Mouse (Mus musculus) olfactory bulb, adult 2 months (tissue): ENCODE results near the gene Golph3l. TPM values are rescaled to one million over a fixed set of nuclear protein-coding genes. Genes with fewer than 3 reads are reported as not detected.

Experiments used
- H3K27ac ChIP-seq: fragments of 200-500 bp; 2 replicates; pipeline ENCODE4 v1.5.1; 2012; ENCODE audit warnings: low read depth, low read length; ENCODE audit not compliant: insufficient read depth
- H3K4me1 ChIP-seq: fragments of 200-500 bp; 2 replicates; pipeline ENCODE4 v1.6.1; 2012; ENCODE audit warnings: low read length; ENCODE audit not compliant: control insufficient read depth, insufficient read depth
- H3K4me3 ChIP-seq: fragments of 200-500 bp; 2 replicates; pipeline ENCODE4 v1.5.1; 2012; ENCODE audit warnings: mild to moderate bottlenecking, low read depth, low read length, moderate library complexity; ENCODE audit not compliant: insufficient read depth
- CTCF ChIP-seq: fragments of 200-500 bp; IDR thresholded peaks from 2 replicates; pipeline ENCODE4 v1.5.1; 2012; ENCODE audit warnings: low read depth, mild to moderate bottlenecking, low read length, moderate library complexity; ENCODE audit not compliant: insufficient read depth
- POLR2A ChIP-seq: fragments of 200-500 bp; IDR thresholded peaks from 2 replicates; pipeline ENCODE4 v1.6.1; 2012; ENCODE audit warnings: mild to moderate bottlenecking, low read depth, low read length, moderate library complexity; ENCODE audit not compliant: insufficient read depth
- WGBS: fragments of 180-500 bp; shearing (Covaris S2); methylation state at CpG from one replicate; pipeline ENCODE4 v1.1.7; 2018; 5-methylcytosine and 5-hydroxymethylcytosine counted together
- polyA plus RNA-seq: library from polyadenylated mRNA; stranded (reverse); fragments of >200 nt; gene quantifications from 2 replicates; pipeline ENCODE4 v1.2.4, GENCODE M21; 2012; ENCODE audit warnings: low replicate concordance; ENCODE audit not compliant: missing spikeins, insufficient read depth, insufficient read length

Gene Golph3l
- polyA plus RNA-seq, 1 experiment: not detected

DNA sequence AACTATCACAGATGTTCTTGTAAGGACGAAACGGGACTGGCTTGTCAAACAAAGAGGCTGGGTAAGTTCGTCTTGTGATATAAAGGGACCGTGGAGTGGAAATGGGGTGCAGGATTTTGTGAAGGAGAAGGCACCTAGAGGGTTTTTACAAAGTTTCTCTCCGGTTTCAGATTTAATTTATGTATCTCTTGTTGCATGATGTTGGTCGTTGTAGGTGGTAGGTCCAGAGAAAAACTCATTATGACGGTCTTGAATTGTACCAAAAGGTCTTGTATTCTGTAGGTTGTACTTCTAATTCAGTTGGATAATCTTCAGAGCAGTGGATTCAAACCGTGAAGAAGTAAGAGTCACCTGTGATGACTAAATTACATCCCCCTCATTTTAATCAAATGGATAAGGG is 71.2 kb downstream of the Golph3l start:
- H3K4me1 ChIP-seq: peaks cover 5% of the 10 kb centered on the region
- TF ChIP-seq POLR2A (no peak), CTCF (no peak)
- WGBS: under 1% methylated on average over 8 of the region's 8 CpGs
- H3K4me3 ChIP-seq: peak overlapping the region; percentile 89
- H3K27ac ChIP-seq: peak overlapping the region; percentile 53

DNA sequence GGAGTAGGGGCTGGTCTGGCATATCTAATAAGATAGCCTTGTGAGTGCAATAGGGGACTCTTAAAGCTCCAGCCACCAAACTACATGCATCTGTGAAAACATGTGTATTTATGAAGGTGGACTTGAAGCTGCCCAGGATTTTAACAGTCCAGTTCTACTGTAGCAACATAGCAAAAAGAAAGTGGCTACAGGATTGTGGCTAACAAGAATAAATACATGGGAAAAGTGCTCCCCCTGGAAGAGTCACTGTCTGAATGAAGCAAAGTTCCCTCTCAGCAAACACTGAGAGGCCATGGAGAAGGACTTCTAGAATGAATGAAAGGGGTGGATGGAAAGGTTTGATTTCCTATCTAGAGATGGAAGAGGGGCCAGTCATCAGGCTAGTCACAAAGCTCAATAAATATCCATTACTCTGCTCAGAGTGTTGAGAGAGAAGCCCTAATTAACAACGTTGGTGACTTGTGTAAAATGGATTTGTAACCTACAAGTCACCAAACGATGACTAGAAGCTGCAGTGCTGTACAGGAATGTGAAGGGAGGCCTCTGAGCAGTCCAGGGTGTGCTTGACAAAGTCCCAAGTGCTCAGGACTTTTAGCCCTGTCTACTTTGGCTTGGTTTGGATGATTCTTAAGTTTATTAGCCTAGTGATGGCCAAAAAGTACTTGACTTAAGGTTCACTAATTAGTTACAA is 72.2 kb downstream of the Golph3l start:
- Histone ChIP-seq H3K4me3 (no peak overlapping the region), H3K4me1 (peaks cover 6% of the 10 kb centered on the region), H3K27ac (no peak overlapping the region)
- WGBS: 5% methylated on average over 2 of the region's 2 CpGs
- TF ChIP-seq POLR2A: no peak
- TF ChIP-seq CTCF: no peak

DNA sequence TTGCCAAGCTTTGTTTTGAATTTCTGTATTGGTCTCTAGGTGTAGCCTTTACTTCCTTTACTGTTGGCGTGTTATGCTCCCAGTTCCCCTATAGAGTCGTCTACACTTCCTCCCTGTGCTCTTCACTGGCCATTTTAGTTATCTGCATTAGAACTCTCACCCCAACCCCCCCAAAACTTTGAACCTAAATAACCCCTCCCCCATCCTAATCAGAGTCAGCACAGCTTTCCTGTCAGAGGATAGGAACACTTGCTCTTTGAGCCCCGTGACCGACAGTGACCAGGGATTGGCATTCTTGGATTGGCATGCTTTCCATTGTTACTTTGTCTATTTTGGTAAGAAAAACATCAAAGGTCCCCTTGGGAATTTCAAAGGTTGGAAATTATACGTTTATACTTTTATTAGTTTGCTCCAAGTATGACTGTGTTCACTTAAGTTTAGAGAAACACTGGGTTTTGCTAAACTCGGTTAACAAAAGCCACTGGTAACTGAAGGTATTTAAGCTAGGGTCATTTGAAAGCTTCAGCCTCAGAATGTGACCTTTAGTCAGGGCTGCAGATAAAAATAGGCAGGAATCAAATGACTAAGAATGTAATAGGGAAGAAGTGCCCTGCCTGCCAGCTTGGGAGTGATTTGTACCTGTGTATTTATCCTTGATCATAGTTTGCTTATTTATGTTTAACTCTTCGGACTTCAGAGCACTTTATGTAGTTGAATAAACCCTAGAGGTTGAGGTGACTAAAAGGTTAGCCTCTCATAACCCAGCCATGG is 73.4 kb downstream of the Golph3l start:
- TF ChIP-seq CTCF (no peak), POLR2A (no peak)
- H3K4me3 ChIP-seq: no peak overlapping the region
- 38% methylated on average over 7 of the region's 7 CpGs for WGBS
- no peak overlapping the region for H3K27ac ChIP-seq
- peaks cover 8% of the 10 kb centered on the region for H3K4me1 ChIP-seq

DNA sequence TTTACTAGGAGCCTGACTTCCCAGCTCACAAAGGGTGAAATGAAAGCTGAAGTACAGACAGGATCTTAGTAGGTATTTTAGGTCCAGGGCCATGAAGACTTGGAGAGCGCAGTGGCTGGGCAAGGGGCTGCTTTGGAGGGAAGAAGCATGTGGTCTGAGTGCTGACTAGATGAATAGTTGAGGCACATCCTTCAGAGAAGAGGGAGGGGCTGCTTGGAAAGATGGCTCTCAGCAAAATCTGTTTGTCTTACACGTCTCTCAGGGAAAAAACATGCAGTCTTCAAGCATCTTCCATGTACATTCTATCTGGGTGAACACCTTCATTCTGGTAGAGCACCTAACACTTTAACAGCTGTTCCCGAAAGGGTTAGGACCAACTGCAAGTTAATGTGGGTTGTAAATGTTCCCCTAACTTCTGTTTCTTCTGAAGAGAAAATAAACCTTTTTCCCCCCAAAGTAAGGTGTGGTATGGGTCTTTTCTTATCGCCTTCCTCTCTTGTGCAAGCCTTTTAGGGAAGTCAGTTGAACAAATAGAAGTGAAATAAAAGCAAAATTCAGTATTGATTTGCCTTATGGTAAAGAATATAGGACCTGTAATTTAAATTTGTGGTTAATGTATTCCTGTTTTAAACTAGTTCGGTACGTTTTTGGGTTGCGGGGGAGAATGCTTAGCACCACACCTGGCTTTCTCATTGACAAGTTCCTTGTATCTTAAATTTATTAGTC is 74.2 kb downstream of the Golph3l start:
- no peak overlapping the region for H3K27ac ChIP-seq

DNA sequence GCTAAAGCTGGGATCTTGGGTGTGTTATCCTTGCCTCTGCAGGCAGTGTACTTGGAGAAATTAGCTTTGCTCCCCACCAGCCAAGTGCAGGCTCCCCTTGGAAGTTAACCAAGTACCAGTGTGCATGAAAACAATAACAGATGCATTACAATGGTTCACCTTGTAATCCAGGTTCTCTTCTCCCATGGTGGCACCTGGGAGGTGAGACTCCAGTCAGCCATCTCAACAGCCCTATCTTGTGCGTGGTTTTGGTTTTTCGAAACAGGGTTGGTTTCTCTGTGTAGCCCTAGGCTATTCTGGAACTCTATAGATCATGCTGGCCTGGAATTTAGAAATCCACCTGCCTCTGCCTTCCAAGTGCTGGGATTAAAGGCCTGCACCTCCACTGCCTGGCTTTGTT is 74.8 kb downstream of the Golph3l start:
- WGBS: 71% methylated on average over 2 of the region's 2 CpGs
- no peak overlapping the region for H3K27ac ChIP-seq
- TF ChIP-seq CTCF (no peak), POLR2A (no peak)
- no peak overlapping the region for H3K4me3 ChIP-seq
- peaks cover 16% of the 10 kb centered on the region for H3K4me1 ChIP-seq

More for the DNA sequence above, 74.2 kb downstream of the Golph3l start:
- no peak overlapping the region for H3K4me3 ChIP-seq
- 67% methylated on average over 7 of the region's 7 CpGs for WGBS
- TF ChIP-seq POLR2A (no peak), CTCF (no peak)
- H3K4me1 ChIP-seq: peaks cover 10% of the 10 kb centered on the region

DNA sequence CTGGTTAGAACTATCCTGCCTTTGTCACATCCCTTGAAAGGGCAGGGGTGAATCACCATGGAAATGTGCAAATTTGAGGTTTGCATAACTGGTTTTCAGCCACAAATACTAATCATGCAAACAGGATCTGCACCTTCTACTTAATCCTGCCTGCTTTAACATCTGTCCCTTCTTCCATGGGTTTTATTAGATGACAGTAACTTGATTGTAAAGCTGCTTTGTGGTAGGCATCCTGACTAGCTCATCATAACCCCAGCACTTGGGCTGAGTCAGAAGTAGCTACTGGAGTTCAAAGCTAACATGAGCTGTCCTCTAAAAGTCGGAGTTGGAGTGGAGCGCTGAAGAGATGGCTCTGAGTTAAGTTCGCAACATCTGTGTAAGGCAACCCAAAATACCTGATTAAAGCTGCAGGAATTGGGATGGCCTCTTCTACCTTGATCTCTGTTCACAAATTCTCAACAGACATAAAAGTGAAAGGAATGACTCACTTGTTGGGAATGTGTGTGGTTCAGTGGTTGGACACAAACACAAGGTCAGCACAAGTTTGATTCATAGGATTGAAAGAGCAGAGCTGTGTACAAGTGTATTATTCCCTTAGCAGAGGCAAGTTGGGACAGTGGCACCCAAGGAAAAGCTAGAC is 75.4 kb downstream of the Golph3l start:
- Histone ChIP-seq H3K27ac (peak overlapping the region; percentile 48; the same call in 1 of the 2 replicates), H3K4me1 (peaks cover 18% of the 10 kb centered on the region), H3K4me3 (no peak overlapping the region)
- WGBS: 72% methylated on average over 3 of the region's 3 CpGs
- TF ChIP-seq CTCF (no peak), POLR2A (no peak)

DNA sequence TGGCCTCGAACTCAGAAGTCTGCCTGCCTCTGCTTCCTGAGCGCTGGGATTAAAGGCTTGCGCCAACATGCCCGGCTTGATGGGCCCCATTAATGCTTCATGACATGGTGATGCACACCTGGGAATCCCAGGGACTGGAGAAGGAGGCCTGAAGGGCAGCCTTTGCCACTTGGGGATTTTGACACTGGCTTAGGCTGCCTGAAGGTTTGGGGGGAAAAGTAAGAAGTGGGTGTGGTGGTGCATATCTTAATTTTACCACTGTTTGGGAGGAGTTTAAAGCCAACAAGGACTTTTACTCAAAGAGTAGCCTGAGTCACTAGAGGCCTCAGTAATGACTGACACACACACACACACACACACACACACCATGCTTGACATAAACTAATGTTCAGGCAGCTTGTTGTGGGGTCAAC is 76.2 kb downstream of the Golph3l start:
- H3K4me3 ChIP-seq: no peak overlapping the region
- H3K27ac ChIP-seq: no peak overlapping the region
- WGBS: 90% methylated on average over 4 of the region's 4 CpGs
- peaks cover 23% of the 10 kb centered on the region for H3K4me1 ChIP-seq
- TF ChIP-seq CTCF (no peak), POLR2A (no peak)

DNA sequence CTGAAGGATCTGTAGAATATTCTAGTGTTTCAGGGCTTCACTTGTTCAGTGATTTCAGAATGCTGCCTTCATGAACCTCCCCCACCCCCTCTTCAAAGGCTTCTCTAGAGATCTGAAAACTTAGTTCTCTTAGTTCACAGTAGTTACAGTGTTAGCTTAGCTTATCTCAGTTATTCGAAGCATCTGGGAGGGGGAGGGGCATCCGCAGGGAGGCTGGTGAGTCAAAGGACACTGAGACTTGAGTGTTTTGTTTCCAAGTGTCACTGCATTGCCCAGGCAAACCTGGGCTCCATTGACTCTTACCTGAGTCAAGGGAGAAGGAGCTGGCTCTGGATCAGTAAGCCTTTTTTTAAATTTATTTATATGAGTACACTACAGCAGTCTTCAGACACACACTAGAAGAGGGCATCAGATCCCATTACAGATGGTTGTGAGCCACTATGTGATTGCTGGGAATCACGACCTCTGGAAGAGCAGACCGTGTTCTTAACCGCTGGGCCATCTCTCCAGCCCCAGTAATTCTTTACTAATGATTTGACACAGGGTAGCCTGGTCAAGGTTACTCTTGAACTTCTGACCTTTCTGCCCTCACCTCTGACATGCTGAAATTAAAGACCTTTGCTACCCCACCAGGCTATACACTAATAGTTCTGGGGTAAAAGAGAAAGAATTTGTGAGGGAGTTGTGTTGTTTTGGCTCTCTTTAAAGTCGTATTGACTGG is 77.5 kb downstream of the Golph3l start:
- no peak overlapping the region for H3K4me3 ChIP-seq
- peaks cover 23% of the 10 kb centered on the region for H3K4me1 ChIP-seq
- no peak overlapping the region for H3K27ac ChIP-seq
- TF ChIP-seq CTCF: no peak
- no peak for TF ChIP-seq POLR2A
- WGBS: 64% methylated on average over 6 of the region's 6 CpGs
